Mouse (Mus musculus) brain, embryonic 14.5 days (tissue): ENCODE results near the gene Vrk3. TPM values are rescaled to one million over a fixed set of nuclear protein-coding genes. Genes with fewer than 3 reads are reported as not detected.

ENCODE experiments used
- DNase-seq: peaks from one replicate; pipeline ENCODE4 v3.0.0-alpha.2; 2011; ENCODE audit warnings: low read depth
- CTCF ChIP-seq: fragments of 200-500 bp; IDR thresholded peaks from 2 replicates; pipeline ENCODE4 v1.5.1; 2012; ENCODE audit warnings: inconsistent platforms, mild to moderate bottlenecking, moderate library complexity, borderline replicate concordance; ENCODE audit not compliant: insufficient read depth, insufficient read length; ENCODE audit errors: extremely low read depth
- POLR2A ChIP-seq: fragments of 200-500 bp; IDR thresholded peaks from 2 replicates; pipeline ENCODE4 v1.6.1; 2012; ENCODE audit warnings: mild to moderate bottlenecking, inconsistent platforms, borderline replicate concordance; ENCODE audit not compliant: poor library complexity, insufficient read depth, insufficient read length, severe bottlenecking; ENCODE audit errors: extremely low read depth
- polyA plus RNA-seq: library from polyadenylated mRNA; depleted of rRNA; stranded (reverse); fragments of >200 nt; gene quantifications from 2 replicates; pipeline ENCODE4 v1.2.3, GENCODE M21; 2012

The Vrk3 gene
- polyA plus RNA-seq, 1 experiment: 31.1 TPM

DNA sequence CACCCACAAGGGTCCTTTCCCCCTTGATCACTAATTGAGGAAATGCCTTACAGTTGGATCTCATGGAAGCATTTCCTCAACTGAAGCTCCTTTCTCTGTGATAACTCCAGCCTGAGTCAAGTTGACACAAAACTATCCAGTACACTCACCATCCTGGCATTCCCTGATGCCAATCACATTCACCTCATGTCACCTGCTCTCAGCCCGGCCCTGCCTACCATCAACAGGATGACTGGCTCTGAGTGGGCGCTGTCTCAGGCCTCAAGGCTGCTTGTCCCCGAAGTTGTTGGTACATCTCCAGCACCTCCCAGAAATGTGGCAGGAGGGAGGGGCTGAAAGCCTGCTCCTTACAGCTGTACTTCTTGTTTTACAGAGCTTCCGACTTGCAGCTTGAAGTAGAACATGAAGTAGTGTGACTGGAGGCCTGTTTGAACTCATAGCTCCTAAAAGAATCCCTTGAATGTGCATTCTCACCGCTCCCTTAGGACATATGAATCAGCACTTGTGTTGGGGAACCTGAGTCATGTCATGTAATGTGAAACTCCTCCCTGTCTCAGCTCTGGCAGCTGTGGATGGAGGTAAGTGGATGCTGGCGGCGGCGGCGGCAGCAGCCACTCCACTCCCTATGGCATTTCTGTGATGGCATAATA is 28.8 kb downstream of the Vrk3 start:
- DNase-seq: no peak
- TF ChIP-seq POLR2A (no peak), CTCF (no peak)

- DNase-seq: no peak
- TF ChIP-seq POLR2A (no peak), CTCF (no peak)
These were observed 31.9 kb downstream of the Vrk3 start for GRCm38 (mm10) chr7:44780101-44780500.

- TF ChIP-seq CTCF (no peak), POLR2A (no peak)
- DNase-seq: no peak
These were observed 41.3 kb downstream of the Vrk3 start for GRCm38 (mm10) chr7:44789531-44789930.

DNA sequence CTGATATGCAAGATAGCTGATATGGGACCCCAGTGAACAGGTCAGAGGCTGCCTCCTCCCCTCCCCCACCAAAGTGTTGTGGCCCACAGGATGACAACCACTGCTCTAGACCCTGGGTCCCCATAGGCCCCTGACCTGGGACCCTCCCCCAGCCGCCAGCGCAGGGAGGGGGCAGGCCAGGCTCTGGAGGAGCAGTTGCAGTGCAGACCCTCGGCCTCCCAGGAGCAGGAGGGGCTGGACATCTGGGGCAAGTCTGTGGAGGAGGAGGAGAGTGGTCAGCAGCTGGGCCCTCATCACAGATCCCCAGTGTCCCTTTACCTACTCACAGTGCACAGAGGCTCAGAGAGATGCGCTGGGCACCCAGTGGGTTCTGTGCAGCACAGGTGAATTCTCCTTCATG is 41.9 kb downstream of the Vrk3 start:
- TF ChIP-seq POLR2A: no peak

DNA sequence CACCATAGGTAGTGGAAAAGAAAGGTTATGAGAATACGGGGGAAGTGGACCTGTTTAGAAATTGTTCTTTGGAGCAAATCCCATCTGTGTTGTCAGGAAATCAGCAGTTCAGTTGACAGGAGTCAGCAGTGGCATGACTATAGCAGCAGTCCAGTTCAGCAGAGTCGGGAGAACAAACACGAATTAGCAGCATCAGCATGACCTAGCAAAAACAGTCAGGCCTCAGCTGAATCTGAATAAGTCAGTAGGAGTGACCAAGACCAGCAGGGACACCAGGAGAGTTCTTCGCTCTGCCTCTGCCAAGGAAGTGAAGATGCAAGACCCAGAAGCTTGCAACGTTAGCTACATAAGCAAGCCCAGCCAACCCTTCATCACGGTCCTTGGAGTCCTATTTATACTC is 44.6 kb downstream of the Vrk3 start:
- TF ChIP-seq CTCF (no peak), POLR2A (no peak)
- DNase-seq: no peak

More for the DNA sequence above, 41.9 kb downstream of the Vrk3 start:
- DNase-seq: no peak

GRCm38 (mm10) chr7:44808927-44809326 is 60.7 kb downstream of the Vrk3 start:
- no peak for DNase-seq
- TF ChIP-seq CTCF (no peak), POLR2A (no peak)

DNA sequence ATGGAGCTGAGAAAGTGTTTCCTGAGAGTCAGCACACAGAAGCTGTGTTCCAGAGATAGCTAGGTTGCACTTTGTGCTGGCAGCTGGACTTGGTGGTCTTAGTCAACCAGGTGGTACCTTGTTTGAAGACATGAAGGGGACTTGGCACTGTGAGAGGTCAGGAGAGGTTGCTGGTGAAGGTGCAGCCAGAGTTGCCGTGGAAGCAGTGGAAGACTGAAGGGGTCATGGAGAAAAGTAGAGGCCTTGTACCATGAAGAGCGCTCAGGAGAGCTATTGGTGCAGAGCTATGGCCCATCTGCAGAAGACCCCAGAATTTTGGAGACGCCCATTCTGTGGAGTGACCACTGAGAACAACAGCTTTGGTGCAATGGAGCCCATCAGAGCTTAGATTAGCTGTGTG is 61.3 kb downstream of the Vrk3 start:
- TF ChIP-seq CTCF (no peak), POLR2A (no peak)

GRCm38 (mm10) chr7:44810365-44810764 is 62.2 kb downstream of the Vrk3 start:
- TF ChIP-seq CTCF: no peak
- no peak for TF ChIP-seq POLR2A
- no peak for DNase-seq

More for the DNA sequence above, 61.3 kb downstream of the Vrk3 start:
- no peak for DNase-seq

DNA sequence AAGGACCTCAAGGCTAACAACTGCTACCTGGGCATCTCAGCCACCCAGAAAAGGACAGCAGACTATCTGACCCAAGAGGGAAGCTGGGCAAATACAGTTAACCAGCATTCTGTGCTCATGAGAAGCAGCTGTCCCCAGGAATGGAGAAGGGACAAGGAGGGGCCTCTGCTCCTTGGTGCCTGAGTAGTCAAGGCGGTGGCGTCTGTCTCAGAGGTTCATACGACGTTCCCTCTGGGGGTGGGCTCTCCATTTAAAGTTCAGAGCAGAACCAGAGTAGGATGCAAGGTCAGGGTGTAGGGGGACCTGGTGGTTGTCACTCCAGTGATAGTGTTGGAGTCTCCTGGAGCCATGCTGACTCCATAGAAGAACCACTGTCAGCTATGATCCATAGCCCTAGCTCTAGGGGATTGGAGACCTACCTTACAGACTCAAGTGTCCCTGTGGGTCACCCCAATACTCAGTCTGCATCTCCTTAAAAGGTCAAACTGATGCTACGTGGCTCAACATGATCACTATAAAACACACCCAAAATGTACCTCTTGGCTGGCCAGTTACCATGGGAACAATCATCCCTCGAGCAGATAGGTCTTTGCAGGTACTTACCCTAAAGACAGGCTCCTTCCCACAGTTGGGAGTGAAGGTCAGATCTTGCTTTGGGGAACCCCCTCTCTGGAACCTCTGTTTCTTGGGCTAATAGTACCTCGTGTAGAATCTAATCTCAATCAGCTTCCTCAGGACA is 62.8 kb downstream of the Vrk3 start:
- no peak for TF ChIP-seq POLR2A
- no peak for TF ChIP-seq CTCF
- DNase-seq: no peak

GRCm38 (mm10) chr7:44812651-44813325 is 64.6 kb downstream of the Vrk3 start:
- no peak for DNase-seq
- TF ChIP-seq POLR2A: no peak
- no peak for TF ChIP-seq CTCF

GRCm38 (mm10) chr7:44813985-44814384 is 65.8 kb downstream of the Vrk3 start:
- no peak for DNase-seq
- TF ChIP-seq CTCF: no peak

- TF ChIP-seq POLR2A: no peak
- no peak for TF ChIP-seq CTCF
- DNase-seq: no peak
These were observed 66.2 kb downstream of the Vrk3 start for GRCm38 (mm10) chr7:44814423-44814822.
